Mouse (Mus musculus) heart, embryonic 12.5 days (tissue): ENCODE results near the gene Cyp2f2. TPM values are rescaled to one million over a fixed set of nuclear protein-coding genes. Genes with fewer than 3 reads are reported as not detected.

ENCODE experiments used
- ATAC-seq: fragments of 200-750 bp; cut with Nextera tagmentation; 2 replicates; pipeline ENCODE4 v1.8.0; 2017; ENCODE audit warnings: moderate TSS enrichment, moderate library complexity; ENCODE audit not compliant: insufficient number of reproducible peaks, low FRiP score
- H3K27ac ChIP-seq: fragments of 300-500 bp; sonication (generic); 2 replicates; pipeline ENCODE4 v1.5.1; 2016; ENCODE audit warnings: mild to moderate bottlenecking, moderate library complexity; ENCODE audit not compliant: poor library complexity, severe bottlenecking
- H3K27me3 ChIP-seq: fragments of 300-500 bp; sonication (generic); replicated peaks from 2 replicates; pipeline ENCODE4 v1.6.1; 2016; ENCODE audit warnings: mild to moderate bottlenecking, moderate library complexity
- H3K36me3 ChIP-seq: fragments of 300-500 bp; sonication (generic); 2 replicates; pipeline ENCODE4 v1.6.1; 2016; ENCODE audit warnings: mild to moderate bottlenecking, moderate library complexity
- H3K4me1 ChIP-seq: fragments of 300-500 bp; sonication (generic); replicated peaks from 2 replicates; pipeline ENCODE4 v1.6.1; 2016; ENCODE audit warnings: mild to moderate bottlenecking
- H3K4me2 ChIP-seq: fragments of 300-500 bp; sonication (generic); 2 replicates; pipeline ENCODE4 v1.6.1; 2016; ENCODE audit warnings: mild to moderate bottlenecking, moderate library complexity
- H3K4me3 ChIP-seq: fragments of 300-500 bp; sonication (generic); 2 replicates; pipeline ENCODE4 v1.5.1; 2016; ENCODE audit warnings: mild to moderate bottlenecking
- H3K9ac ChIP-seq: fragments of 300-500 bp; sonication (generic); 2 replicates; pipeline ENCODE4 v1.6.1; 2016; ENCODE audit warnings: mild to moderate bottlenecking, moderate library complexity
- H3K9me3 ChIP-seq: fragments of 300-500 bp; sonication (generic); replicated peaks from 2 replicates; pipeline ENCODE4 v1.6.1; 2016; ENCODE audit warnings: mild to moderate bottlenecking, moderate library complexity
- WGBS: fragments of 180-500 bp; shearing (Covaris S2); methylation state at CpG from one replicate; pipeline ENCODE4 v1.1.7; 2016; 5-methylcytosine and 5-hydroxymethylcytosine counted together
- polyA plus RNA-seq: library from polyadenylated mRNA; unstranded; fragments of >200 nt; fragmentation: Nextera tagmentation; extraction: Ambion mirVana; gene quantifications from 2 replicates; pipeline ENCODE4 v1.2.1, GENCODE M21; 2016

The Cyp2f2 gene
- polyA plus RNA-seq, 1 experiment from 2014 or later: not detected

DNA sequence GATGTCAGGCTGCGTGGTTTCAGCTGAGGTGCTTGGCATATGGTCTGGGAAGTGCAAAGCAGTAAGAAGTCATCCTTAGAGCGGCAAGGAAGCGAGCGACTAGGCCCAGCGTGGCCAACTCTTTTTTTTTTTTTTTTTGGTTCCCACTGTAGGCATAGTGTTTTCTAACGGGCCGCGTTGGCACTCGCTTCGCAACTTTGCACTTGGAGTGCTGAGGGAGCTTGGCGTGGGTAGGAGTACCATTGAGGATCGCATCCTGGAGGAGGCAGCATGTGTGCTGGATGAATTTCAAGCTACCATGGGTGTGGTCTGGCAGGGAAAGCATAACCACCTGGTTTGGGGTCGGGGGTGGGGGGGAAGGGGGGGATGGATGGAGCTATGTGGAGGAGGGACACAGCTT, 36.3 kb downstream of the Cyp2f2 start:
- Histone ChIP-seq H3K9me3 (0 out of 2 replicates have a peak, but pooled peaks cover 4% of the 10 kb centered on the region), H3K4me3 (no peak overlapping the region), H3K27ac (no peak overlapping the region), H3K27me3 (no peaks in the 10 kb centered on the region), H3K36me3 (peaks cover 50% of the 10 kb centered on the region), H3K4me2 (no peak overlapping the region), H3K4me1 (peaks cover 17% of the 10 kb centered on the region), H3K9ac (no peak overlapping the region)
- ATAC-seq: no peak
- 77% methylated on average over 13 of the region's 13 CpGs for WGBS

DNA sequence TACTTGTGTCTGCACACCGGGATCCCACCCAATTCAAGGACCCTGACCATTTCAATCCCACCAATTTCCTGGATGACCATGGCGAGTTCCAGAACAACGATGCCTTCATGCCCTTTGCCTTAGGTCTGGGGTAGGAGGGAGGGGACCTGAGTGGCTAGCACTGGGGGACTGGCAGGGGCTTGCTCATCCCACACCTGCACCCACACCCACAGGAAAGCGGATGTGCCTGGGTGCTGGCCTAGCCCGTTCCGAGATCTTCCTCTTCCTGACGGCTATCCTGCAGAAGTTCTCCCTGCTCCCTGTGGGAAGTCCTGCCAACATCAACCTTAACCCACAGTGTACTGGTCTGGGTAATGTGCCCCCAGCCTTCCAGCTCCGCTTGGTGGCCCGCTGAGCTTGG, 38.5 kb downstream of the Cyp2f2 start:
- Histone ChIP-seq H3K4me2 (no peak overlapping the region), H3K36me3 (peaks cover 70% of the 10 kb centered on the region), H3K27ac (no peak overlapping the region), H3K4me1 (peaks cover 36% of the 10 kb centered on the region), H3K4me3 (no peak overlapping the region), H3K9me3 (0 out of 2 replicates have a peak, but pooled peaks cover 4% of the 10 kb centered on the region), H3K27me3 (no peaks in the 10 kb centered on the region), H3K9ac (no peak overlapping the region)
- 94% methylated on average over 9 of the region's 9 CpGs for WGBS
- ATAC-seq: no peak

DNA sequence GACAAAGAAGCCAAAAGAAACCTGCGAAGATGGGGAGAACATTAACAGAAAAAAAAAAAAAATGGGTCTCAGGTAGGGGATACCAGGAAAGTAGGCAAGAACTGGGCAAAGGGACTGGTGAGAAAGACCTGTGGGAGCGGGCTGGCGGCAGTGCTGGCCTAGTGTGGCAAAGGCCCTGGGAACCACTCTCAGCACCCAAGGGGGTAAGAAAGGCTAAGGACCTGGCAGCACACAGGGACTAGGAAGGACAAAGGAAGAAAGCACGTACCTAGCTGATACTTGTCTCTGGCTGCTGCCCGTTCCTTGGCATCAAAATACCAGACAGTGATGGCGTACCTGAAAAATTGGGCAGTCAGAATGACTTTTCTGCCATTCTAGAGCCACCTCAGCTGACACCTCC, 39.5 kb downstream of the Cyp2f2 start:
- 92% methylated on average over 6 of the region's 6 CpGs for WGBS

DNA sequence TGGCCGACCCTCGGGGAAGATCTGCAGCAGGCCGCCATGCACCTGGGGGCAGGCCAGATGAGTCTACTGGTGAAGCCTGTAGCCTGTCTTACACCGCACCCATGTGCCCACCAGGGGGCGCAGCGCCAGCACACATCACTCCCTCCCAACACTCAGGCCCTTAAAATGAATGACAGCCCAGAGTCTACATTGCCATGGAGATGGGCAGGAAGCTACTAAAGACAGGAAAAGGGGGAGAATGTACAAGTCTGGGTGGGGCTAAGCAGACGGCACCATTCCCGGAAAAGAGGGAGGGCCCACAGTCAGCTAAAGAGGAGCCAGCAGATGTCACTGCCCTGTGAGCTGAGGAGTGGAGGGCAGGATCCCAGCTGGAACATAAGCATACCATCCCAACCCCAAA, 40.2 kb downstream of the Cyp2f2 start:
- Histone ChIP-seq H3K4me1 (peaks cover 49% of the 10 kb centered on the region), H3K4me3 (no peak overlapping the region), H3K36me3 (peaks cover 84% of the 10 kb centered on the region), H3K4me2 (no peak overlapping the region), H3K9ac (no peak overlapping the region), H3K27ac (no peak overlapping the region), H3K9me3 (no peaks in the 10 kb centered on the region), H3K27me3 (no peaks in the 10 kb centered on the region)
- peak; percentile 82 for ATAC-seq
- 13% methylated on average over 8 of the region's 8 CpGs for WGBS

More for the DNA sequence above, 39.5 kb downstream of the Cyp2f2 start:
- H3K36me3 ChIP-seq: peaks cover 78% of the 10 kb centered on the region
- H3K4me2 ChIP-seq: no peak overlapping the region
- peaks cover 43% of the 10 kb centered on the region for H3K4me1 ChIP-seq
- no peaks in the 10 kb centered on the region for H3K9me3 ChIP-seq
- H3K4me3 ChIP-seq: no peak overlapping the region
- H3K9ac ChIP-seq: no peak overlapping the region
- no peak overlapping the region for H3K27ac ChIP-seq
- H3K27me3 ChIP-seq: no peaks in the 10 kb centered on the region
- ATAC-seq: no peak

DNA sequence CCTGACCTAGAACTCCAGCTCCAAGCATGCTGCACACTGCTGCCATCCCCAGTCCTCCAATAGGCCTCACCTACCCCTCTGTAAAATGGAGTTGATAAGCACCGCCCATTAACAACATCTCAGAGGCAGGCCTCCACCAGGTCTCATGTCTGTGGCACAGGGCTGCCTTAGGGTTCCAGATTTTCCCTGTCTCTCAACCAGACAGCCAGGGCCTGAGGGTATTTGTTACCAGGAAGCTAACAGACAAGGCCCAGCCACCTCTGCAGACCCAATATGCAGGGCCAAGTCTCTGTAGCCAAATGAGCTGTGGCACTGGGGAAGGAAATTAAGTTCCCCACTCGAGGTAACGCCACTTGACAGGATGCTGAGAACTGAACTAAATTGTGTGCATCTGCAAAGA, 41.2 kb downstream of the Cyp2f2 start:
- WGBS: 91% methylated on average over 3 of the region's 3 CpGs
- H3K27ac ChIP-seq: no peak overlapping the region
- peaks cover 58% of the 10 kb centered on the region for H3K4me1 ChIP-seq
- no peak overlapping the region for H3K9ac ChIP-seq
- H3K27me3 ChIP-seq: no peaks in the 10 kb centered on the region
- no peak overlapping the region for H3K4me2 ChIP-seq
- no peak overlapping the region for H3K4me3 ChIP-seq
- H3K9me3 ChIP-seq: no peaks in the 10 kb centered on the region
- peaks cover 83% of the 10 kb centered on the region for H3K36me3 ChIP-seq
- ATAC-seq: no peak

DNA sequence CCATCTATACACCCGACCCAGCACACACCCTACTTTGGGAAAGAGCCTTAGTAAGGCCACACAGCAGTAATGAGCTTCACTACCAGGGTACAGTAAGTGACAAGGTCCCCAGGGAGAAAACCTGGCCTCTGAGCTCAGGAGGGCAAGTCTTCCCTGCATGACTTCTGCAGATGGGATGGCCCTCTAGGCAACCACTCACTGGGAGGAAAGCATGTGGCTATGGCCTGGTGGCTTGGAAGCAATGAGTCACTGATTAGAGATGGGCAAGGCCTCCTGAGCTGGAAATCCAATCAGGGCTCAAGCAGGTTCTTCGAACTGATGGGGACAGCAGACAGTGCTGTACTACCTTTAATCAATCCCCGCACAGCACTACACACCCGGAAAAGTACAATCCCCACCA, 42.0 kb downstream of the Cyp2f2 start:
- H3K9me3 ChIP-seq: no peaks in the 10 kb centered on the region
- peaks cover 58% of the 10 kb centered on the region for H3K4me1 ChIP-seq
- no peak overlapping the region for H3K4me2 ChIP-seq
- H3K4me3 ChIP-seq: no peak overlapping the region
- peaks cover 77% of the 10 kb centered on the region for H3K36me3 ChIP-seq
- 73% methylated on average over 4 of the region's 4 CpGs for WGBS
- H3K27me3 ChIP-seq: no peaks in the 10 kb centered on the region
- H3K27ac ChIP-seq: no peak overlapping the region
- ATAC-seq: no peak
- H3K9ac ChIP-seq: peak overlapping the region; percentile 26; the same call in 1 of the 2 replicates

DNA sequence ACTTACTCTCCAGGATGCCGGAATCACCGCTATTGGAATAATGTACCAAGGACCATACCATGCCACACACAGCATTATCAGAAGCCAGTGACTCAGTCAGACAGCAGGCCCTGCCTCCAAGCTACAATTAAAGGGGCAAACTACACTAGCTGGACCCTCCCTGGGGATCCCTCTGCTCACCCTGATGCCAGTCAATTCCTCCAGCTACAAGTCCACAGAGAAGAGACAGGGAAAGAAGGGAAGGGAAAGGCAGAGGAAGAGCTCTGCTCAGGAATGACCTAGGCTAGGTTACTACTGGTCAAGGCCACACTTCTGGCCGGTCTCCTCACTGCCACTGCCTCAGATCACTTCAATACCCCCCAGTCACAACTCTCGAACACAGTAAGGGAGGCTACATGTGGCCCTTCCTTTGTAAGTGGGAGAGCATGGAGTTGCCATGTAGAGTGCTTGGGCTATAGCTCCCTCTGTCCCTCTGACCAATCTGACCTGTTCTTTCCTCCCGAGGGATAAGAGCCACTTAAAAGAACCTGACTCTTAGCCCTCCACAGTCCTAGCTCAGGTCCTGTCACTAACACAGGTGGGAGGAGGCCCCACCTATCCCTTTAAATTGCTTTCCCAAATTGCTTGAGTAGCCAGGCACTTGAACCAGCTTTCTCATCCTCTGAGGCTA, 43.2 kb downstream of the Cyp2f2 start:
- peaks cover 68% of the 10 kb centered on the region for H3K36me3 ChIP-seq

DNA sequence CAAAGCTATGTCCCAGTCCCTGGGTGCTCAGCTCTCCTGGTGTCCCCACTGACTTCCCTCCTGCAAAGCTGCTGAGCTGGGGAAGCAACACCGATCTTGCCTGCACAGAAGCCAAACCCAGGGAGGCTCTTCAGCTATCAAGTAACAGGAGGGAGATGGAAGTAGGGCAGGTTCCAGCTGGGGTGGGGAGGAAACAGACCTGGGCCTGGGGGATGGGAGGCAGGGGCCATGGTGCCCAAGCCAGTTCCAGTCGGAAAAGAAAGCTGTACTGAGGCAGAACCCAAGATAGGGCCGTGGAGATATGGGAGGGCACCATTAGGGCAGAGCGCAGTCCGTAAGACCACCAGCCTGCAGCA, 43.7 kb downstream of the Cyp2f2 start:
- Histone ChIP-seq H3K4me1 (peaks cover 66% of the 10 kb centered on the region), H3K27ac (no peak overlapping the region), H3K9me3 (no peaks in the 10 kb centered on the region), H3K27me3 (no peaks in the 10 kb centered on the region), H3K9ac (peak overlapping the region; percentile 53; the same call in 1 of the 2 replicates), H3K4me3 (peak overlapping the region; percentile 19), H3K4me2 (peak overlapping the region; percentile 84), H3K36me3 (peaks cover 63% of the 10 kb centered on the region)
- no peak for ATAC-seq
- WGBS: 60% methylated on average over 5 of the region's 5 CpGs

More for the DNA sequence above, 43.2 kb downstream of the Cyp2f2 start:
- H3K27ac ChIP-seq: no peak overlapping the region
- H3K9ac ChIP-seq: peak overlapping the region; percentile 53; the same call in 1 of the 2 replicates
- no peaks in the 10 kb centered on the region for H3K27me3 ChIP-seq
- whole genome bisulfite sequencing: 75% methylated on average over 5 of the region's 5 CpGs
- H3K4me3 ChIP-seq: peak overlapping the region; percentile 19
- H3K9me3 ChIP-seq: no peaks in the 10 kb centered on the region
- no peak for ATAC-seq
- peak overlapping the region; percentile 84 for H3K4me2 ChIP-seq
- H3K4me1 ChIP-seq: peaks cover 66% of the 10 kb centered on the region

DNA sequence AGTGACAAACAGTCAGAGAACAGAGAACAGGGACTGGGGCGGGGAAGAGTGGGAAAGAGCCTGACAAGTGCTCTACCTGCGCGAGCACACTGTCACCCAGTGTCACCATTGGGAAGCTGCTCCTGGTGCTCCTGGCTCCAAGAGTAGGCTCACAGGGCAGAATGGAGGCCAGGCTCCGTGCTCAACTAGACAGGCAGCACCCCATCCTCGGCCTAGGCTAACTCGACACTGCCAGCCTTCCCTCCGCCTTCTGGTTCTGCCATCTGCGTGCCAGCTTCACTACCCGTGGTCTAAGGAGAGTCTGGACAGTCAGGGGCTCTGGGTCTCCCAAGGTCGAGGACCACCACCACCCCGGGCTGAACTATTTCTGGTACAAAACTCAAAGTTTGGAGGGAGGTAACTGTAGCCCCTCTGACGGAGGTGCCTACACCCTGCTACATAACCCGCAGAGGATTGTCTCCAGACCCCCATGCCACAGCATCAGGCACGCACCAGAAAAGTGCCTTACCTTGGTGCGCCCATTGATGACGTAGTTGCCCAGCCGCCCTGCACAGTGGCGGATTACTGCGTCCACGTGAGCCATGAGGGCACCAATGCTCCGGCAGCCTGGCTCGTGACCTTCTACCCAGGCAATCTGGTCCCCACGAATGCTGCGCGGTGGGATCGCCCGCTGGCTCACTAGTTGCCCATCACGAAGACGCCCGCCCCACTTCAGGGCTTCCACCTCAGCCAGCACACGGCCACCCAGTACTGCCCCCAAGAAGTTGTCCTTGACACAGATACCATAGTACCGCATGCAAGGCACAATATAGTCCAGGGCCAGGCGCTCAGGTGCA, 44.6 kb downstream of the Cyp2f2 start:
- Histone ChIP-seq H3K9ac (peak overlapping the region; percentile 90), H3K36me3 (peaks cover 55% of the 10 kb centered on the region), H3K4me1 (peaks cover 66% of the 10 kb centered on the region), H3K9me3 (no peaks in the 10 kb centered on the region), H3K4me3 (peak overlapping the region; percentile 87), H3K4me2 (peak overlapping the region; percentile 84), H3K27ac (no peak overlapping the region), H3K27me3 (no peaks in the 10 kb centered on the region)
- no peak for ATAC-seq
- WGBS: 76% methylated on average over 33 of the region's 33 CpGs

DNA sequence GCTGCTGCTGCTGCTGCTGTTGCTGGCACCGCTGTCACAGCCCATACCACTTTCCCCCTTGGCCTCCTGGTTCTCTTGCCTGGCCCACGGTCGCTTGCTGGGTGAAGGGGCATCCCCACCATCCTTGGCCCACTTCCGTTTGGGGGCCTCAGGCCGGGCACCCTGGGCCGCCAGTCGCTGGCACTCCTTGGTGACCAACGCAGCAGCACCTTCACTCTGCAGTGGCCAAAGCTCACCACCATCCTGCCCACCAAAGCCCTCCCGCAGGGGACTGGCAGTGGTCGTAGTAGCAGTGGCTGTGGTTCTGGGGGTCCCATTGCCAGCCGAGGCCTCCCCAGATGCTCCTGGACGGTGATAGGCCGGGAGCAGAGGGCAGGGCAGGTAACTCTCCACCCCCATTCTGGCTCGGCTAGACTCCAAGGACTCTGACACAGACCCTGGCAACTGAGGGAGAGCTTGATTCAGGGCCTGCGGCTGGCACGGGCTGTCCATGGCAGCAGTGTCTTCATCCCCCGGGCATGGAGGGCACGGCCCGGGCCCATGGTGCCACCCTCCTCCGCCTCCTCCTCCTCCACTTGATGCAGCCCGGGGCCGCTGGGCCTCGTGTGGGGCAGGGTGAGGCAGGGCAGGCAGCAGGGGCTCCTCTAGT, 45.4 kb downstream of the Cyp2f2 start:
- Histone ChIP-seq H3K4me1 (peaks cover 63% of the 10 kb centered on the region), H3K9me3 (no peaks in the 10 kb centered on the region), H3K4me3 (peak overlapping the region; percentile 87), H3K4me2 (peak overlapping the region; percentile 84), H3K36me3 (peaks cover 49% of the 10 kb centered on the region), H3K9ac (peak overlapping the region; percentile 90), H3K27me3 (no peaks in the 10 kb centered on the region), H3K27ac (no peak overlapping the region)
- ATAC-seq: no peak
- 71% methylated on average over 20 of the region's 23 CpGs for WGBS

DNA sequence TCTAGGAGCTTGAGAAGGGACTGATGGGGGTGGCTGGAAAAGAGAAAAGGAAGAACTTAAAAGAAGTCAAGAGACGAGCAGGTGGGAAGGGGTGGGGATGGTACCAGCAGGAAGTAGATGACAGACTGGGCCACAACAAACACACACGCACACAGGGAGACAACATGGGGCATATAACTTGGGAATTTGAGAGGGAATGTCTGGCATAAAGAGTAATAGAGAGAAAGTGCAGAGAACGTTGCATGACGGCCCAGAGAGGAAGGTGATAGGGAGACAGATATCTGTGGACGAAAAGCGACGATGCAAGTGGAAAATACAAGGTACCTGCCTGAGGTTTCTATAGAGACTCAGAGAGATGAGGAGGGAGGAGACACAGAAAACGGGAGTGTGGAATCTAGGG, 46.0 kb downstream of the Cyp2f2 start:
- Histone ChIP-seq H3K4me1 (peaks cover 57% of the 10 kb centered on the region), H3K36me3 (peaks cover 47% of the 10 kb centered on the region)

More for the DNA sequence above, 46.0 kb downstream of the Cyp2f2 start:
- WGBS: 2% methylated on average over 8 of the region's 8 CpGs
- peak overlapping the region; percentile 99 for H3K27ac ChIP-seq
- H3K4me3 ChIP-seq: peak overlapping the region; percentile 87
- H3K9me3 ChIP-seq: no peaks in the 10 kb centered on the region
- H3K9ac ChIP-seq: peak overlapping the region; percentile 90
- H3K27me3 ChIP-seq: no peaks in the 10 kb centered on the region
- peak overlapping the region; percentile 84 for H3K4me2 ChIP-seq
- ATAC-seq: no peak
